Mouse (Mus musculus) limb, embryonic 11.5 days (tissue): ENCODE data around the gene Atg9b. TPM values are rescaled to one million over a fixed set of nuclear protein-coding genes. Genes with fewer than 3 reads are reported as not detected.
A peak's percentile ranks its signal among the peaks of the same experiment; 100 is the strongest.

Experiments used
- ATAC-seq: fragments of 200-750 bp; cut with Nextera tagmentation; 2 replicates; pipeline ENCODE4 v1.8.0; 2017; ENCODE audit warnings: low read depth; ENCODE audit not compliant: insufficient number of reproducible peaks, low FRiP score, low TSS enrichment
- DNase-seq: peaks from one replicate; pipeline ENCODE4 v3.0.0-alpha.2; 2015; ENCODE audit warnings: low spot score
- H3K27ac ChIP-seq: fragments of 300-500 bp; sonication (generic); replicated peaks from 2 replicates; pipeline ENCODE4 v1.5.1; 2014; ENCODE audit warnings: low read depth, mild to moderate bottlenecking, low read length
- H3K27me3 ChIP-seq: fragments of 300-500 bp; sonication (generic); 2 replicates; pipeline ENCODE4 v1.6.1; 2014; ENCODE audit warnings: mild to moderate bottlenecking, low read length, mixed read lengths; ENCODE audit not compliant: control insufficient read depth, insufficient read depth
- H3K36me3 ChIP-seq: fragments of 300-500 bp; sonication (generic); 2 replicates; pipeline ENCODE4 v1.6.1; 2014; ENCODE audit warnings: mild to moderate bottlenecking, low read length, moderate library complexity, mixed read lengths; ENCODE audit not compliant: control insufficient read depth, insufficient read depth
- H3K4me1 ChIP-seq: fragments of 300-500 bp; sonication (generic); 2 replicates; pipeline ENCODE4 v1.6.1; 2014; ENCODE audit warnings: low read length, mixed read lengths; ENCODE audit not compliant: control insufficient read depth, insufficient read depth
- H3K4me2 ChIP-seq: fragments of 300-500 bp; sonication (generic); 2 replicates; pipeline ENCODE4 v1.6.1; 2014; ENCODE audit warnings: low read depth, mild to moderate bottlenecking, moderate library complexity; ENCODE audit not compliant: severe bottlenecking
- H3K4me3 ChIP-seq: fragments of 300-500 bp; sonication (generic); 2 replicates; pipeline ENCODE4 v1.5.1; 2014; ENCODE audit warnings: low read depth, low read length
- H3K9ac ChIP-seq: fragments of 300-500 bp; sonication (generic); 2 replicates; pipeline ENCODE4 v1.6.1; 2014; ENCODE audit warnings: mild to moderate bottlenecking, low read length
- H3K9me3 ChIP-seq: fragments of 300-500 bp; sonication (generic); 2 replicates; pipeline ENCODE4 v1.6.1; 2016; ENCODE audit warnings: low read length; ENCODE audit not compliant: control insufficient read depth
- WGBS: fragments of 180-500 bp; shearing (Covaris S2); extraction: QIAGEN DNeasy Blood & Tissue Kit; methylation state at CpG from one replicate; pipeline ENCODE4 v1.1.7; 2014; 5-methylcytosine and 5-hydroxymethylcytosine counted together
- polyA plus RNA-seq: library from polyadenylated mRNA; unstranded; fragments of >200 nt; fragmentation: Nextera tagmentation; extraction: Ambion mirVana; gene quantifications from 2 replicates; pipeline ENCODE4 v1.2.1, GENCODE M21; 2014

Gene Atg9b
- polyA plus RNA-seq, 1 experiment from 2014 or later, result 0.35 TPM

DNA sequence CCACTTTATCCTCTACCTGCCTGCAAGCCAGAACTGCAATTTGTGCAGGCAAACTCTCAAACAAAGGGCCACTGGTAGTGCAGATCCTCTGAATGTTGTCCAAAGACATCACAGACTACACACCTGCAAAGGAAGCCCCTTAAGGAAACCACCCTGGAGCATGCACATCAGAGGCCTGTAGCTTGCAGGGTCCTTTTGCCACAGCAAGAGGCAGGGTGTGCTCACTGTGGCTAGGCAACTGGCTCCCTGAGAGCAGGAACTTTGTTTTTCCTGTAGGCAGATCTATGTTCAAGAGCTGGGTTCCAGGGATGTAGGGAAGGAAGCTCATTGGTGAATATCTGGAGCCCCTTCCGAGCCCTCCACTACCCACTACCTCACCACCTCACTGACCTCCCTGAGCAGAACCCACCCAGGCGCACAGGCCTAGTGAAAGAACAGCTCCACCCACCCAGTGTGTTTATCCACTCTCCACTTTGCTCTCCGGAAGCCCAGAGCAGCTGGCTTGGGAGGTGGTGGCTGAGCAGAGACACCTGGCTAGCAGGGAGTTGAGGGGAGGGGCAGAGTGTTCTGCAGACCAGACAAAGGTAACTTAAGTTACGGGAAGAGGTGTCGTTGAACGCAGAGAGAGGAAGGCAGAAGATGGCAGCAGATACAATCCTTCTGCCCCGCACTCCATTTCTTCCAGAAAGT lies 44.6 kb downstream of the Atg9b start:
- Histone ChIP-seq H3K4me3 (no peak overlapping the region), H3K27me3 (peaks cover 26% of the 10 kb centered on the region)
- 41% methylated on average over 7 of the region's 7 CpGs for WGBS

DNA sequence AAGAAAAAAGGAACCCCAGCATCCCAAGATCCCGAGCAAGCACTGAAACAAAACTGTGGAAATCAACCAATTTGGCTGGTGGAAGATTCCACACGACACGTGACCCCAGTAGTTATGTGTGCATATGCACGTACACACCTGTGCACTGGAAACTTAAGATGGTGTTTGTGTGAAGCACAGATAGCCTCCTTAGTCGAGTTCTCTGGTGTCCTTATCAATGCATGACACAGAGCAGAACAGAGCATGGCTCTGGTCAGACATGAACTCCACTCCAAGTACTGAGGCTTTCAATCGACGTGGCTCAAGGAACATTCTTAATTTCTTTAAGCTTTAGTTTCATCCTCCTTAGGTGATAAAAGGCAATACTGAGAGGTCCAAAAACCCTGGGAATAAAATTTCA lies 45.6 kb downstream of the Atg9b start:
- Histone ChIP-seq H3K4me2 (no peak overlapping the region), H3K9me3 (no peaks in the 10 kb centered on the region), H3K9ac (no peak overlapping the region), H3K36me3 (no peaks in the 10 kb centered on the region), H3K27ac (no peak overlapping the region), H3K4me3 (no peak overlapping the region), H3K4me1 (peaks cover 29% of the 10 kb centered on the region), H3K27me3 (peaks cover 26% of the 10 kb centered on the region)
- WGBS, result 84% methylated on average over 7 of the region's 7 CpGs
- no peak for DNase-seq
- ATAC-seq, result no peak

More for the DNA sequence above, 44.6 kb downstream of the Atg9b start:
- peak overlapping the region; percentile 92; the same call in 1 of the 2 replicates for H3K4me2 ChIP-seq
- no peaks in the 10 kb centered on the region for H3K36me3 ChIP-seq
- no peaks in the 10 kb centered on the region for H3K9me3 ChIP-seq
- DNase-seq (no peak), ATAC-seq (no peak)
- H3K27ac ChIP-seq, result no peak overlapping the region
- no peak overlapping the region for H3K9ac ChIP-seq
- H3K4me1 ChIP-seq, result peaks cover 29% of the 10 kb centered on the region

DNA sequence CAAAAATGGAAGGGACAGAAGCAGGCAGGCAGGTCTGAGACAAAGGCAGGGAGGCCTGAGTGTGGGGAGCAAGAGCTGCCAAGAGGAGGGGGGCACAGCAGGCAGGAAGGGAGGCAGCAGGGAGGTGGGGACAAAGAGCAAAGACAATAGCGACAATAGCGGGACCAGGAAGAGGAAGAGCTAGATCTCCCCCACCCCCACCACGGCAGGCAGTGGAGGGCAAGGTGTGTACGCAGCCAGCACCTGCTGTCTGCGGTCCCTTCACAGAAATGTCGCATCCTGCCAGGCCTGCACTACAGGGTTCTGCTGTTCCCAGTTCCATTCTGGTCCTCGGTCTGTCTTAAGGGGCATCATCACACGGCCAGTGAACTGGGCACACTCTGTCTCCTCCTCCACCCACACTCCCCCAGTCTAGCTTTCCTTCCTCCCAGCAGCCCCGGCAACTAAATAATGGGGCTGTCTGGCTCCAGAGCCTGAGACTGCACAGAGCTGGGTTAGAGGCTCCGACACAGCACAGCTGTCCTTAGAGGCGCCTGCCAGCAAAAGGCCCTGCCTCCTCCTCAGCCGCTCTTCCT lies 47.4 kb downstream of the Atg9b start:
- DNase-seq (no peak), ATAC-seq (no peak)

DNA sequence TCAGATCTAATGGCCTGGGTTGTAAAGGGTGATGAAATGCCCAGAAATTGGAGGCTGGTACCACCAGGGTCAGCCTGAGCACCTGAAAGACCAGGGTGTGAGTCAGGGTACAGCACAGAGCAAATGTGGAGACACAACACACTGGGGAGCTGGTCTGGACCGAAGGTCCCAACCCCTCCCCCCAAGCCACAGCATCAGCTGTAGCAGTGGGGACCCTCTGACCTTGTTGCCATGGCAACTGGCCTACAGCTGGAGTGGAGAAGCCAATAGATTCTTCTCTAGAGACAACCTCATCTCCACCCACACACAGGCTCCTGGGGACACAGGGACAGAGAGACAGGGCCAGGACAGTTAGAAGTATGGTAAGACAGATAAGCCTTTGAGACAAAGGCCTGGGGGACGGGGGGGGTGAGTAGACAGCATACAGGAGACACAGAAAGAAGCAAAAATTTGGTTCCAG lies 47.9 kb downstream of the Atg9b start:
- Histone ChIP-seq H3K9ac (no peak overlapping the region), H3K36me3 (no peaks in the 10 kb centered on the region)
- DNase-seq, result peak; percentile 63

More for the DNA sequence above, 47.4 kb downstream of the Atg9b start:
- H3K9ac ChIP-seq, result no peak overlapping the region
- 23% methylated on average over 10 of the region's 12 CpGs for WGBS
- H3K27ac ChIP-seq, result no peak overlapping the region
- peaks cover 22% of the 10 kb centered on the region for H3K4me1 ChIP-seq
- H3K9me3 ChIP-seq, result no peaks in the 10 kb centered on the region
- peaks cover 17% of the 10 kb centered on the region for H3K27me3 ChIP-seq
- no peaks in the 10 kb centered on the region for H3K36me3 ChIP-seq
- no peak overlapping the region for H3K4me3 ChIP-seq
- no peak overlapping the region for H3K4me2 ChIP-seq

DNA sequence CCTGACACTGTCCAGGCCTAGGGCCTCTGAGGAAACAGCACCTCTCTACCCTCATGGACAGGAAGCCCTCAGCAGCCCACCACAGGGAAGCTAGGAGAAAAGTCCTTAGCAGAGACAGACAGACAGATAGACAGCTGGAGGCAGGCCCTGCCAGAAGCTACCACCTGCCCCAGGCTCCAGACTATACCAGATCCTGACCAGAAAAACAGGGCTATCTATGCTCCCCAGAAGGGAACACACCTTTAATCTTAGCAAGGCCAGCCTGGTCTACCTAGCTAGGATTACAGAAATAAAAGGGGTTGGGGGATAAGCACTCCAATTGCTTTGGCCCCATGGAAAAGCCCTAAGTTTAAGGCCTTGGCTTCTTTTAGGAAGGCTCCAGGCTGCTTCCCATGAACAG lies 48.6 kb downstream of the Atg9b start:
- Histone ChIP-seq H3K4me1 (peaks cover 17% of the 10 kb centered on the region; the same call in 1 of the 2 replicates), H3K36me3 (no peaks in the 10 kb centered on the region), H3K27ac (no peak overlapping the region), H3K9ac (no peak overlapping the region; the same call in 1 of the 2 replicates), H3K4me3 (no peak overlapping the region), H3K9me3 (no peaks in the 10 kb centered on the region), H3K4me2 (no peak overlapping the region), H3K27me3 (peaks cover 5% of the 10 kb centered on the region)
- ATAC-seq (no peak), DNase-seq (no peak)

More for the DNA sequence above, 47.9 kb downstream of the Atg9b start:
- Histone ChIP-seq H3K4me2 (no peak overlapping the region), H3K27me3 (peaks cover 11% of the 10 kb centered on the region), H3K9me3 (no peaks in the 10 kb centered on the region), H3K4me1 (peaks cover 22% of the 10 kb centered on the region), H3K4me3 (no peak overlapping the region), H3K27ac (no peak overlapping the region)
- WGBS, result 20% methylated on average over 2 of the region's 2 CpGs
- no peak for ATAC-seq

DNA sequence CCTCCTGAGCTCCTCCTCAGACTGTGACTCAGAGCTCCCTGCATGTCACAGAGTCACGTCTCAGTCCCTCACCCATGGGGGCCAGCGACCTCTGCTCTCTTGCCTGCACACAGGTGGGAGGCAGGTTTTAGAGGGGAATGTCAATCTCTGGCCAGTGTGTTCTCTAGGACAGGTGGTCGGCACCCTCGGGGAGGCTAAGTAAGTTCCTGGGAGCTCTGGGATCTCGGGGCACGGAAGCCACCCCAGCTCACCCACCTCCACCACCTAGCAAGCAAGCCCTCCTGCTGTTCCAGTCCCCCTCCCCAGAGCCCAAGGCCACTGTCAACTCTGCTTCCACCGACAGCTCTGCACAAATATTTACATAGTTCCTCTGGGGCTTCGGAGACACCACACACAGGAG lies 49.0 kb downstream of the Atg9b start:
- Histone ChIP-seq H3K9me3 (no peaks in the 10 kb centered on the region), H3K4me2 (no peak overlapping the region), H3K36me3 (no peaks in the 10 kb centered on the region), H3K9ac (no peak overlapping the region), H3K27me3 (peaks cover 4% of the 10 kb centered on the region), H3K4me3 (no peak overlapping the region), H3K4me1 (peaks cover 14% of the 10 kb centered on the region; the same call in 1 of the 2 replicates), H3K27ac (no peak overlapping the region)
- no peak for DNase-seq
- no peak for ATAC-seq
- WGBS, result 49% methylated on average over 8 of the region's 8 CpGs

DNA sequence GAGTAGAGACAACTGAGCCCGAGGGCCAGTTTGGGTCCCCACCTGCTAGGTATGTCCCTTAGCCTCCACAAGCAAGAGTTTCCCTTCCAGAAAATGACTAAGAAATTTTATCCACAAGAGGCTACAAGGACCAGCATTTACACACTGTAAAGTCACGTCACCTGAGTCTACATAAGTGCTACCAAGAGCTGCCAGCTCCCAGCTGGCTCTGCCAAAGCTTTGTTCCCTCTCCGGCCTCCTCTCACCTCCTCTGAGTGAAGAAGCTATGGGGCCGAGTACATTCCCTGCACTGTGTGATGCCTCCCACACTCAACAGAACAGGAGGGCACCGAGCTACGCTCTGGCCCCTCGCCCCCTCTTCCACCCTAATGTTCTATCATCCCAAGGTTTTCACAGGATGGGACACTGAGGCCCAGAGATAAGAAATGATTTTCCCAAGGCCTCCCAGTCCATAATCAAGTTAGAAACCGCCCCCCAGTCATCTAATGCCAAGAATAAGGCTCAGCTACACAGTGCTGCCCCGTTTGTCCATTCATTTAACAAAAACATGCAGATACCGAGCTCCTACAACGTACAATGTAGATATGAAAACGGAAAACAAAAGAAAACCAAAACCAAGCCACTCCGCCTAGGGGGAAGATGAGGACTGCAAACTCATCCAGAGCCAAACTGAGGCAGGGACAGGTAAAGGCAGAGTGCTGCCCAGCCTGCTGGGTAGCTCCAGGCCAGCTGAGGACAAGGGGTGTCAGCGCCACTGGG lies 49.6 kb downstream of the Atg9b start:
- Histone ChIP-seq H3K36me3 (no peaks in the 10 kb centered on the region), H3K27ac (no peak overlapping the region), H3K9me3 (no peaks in the 10 kb centered on the region), H3K9ac (no peak overlapping the region), H3K4me1 (peaks cover 11% of the 10 kb centered on the region; the same call in 1 of the 2 replicates), H3K27me3 (peaks cover 3% of the 10 kb centered on the region; the same call in 1 of the 2 replicates), H3K4me2 (no peak overlapping the region), H3K4me3 (no peak overlapping the region)
- WGBS, result 81% methylated on average over 14 of the region's 14 CpGs
- ATAC-seq, result no peak
- DNase-seq, result no peak

DNA sequence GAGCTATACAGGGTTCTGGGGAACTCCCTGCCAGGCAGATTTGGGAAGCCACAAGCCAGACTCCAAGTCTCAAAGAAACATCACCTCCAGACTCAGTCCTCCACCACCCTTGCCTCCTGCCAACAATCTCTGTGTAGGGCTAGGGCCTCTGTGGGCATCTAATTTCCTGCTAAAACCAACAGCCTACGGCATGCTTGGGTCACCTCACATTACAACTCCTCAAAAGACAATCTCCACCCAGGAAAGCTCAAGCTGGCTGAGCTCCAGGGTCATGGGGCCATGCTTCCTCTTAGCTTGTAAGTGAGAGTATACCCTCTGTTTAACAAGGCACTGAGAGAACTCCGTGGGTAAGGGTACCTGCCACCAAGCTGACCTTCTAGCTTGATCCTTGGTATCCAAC lies 54.1 kb downstream of the Atg9b start:
- Histone ChIP-seq H3K4me1 (no peaks in the 10 kb centered on the region), H3K4me3 (no peak overlapping the region), H3K27ac (no peak overlapping the region), H3K36me3 (no peaks in the 10 kb centered on the region), H3K9ac (no peak overlapping the region), H3K9me3 (no peaks in the 10 kb centered on the region), H3K27me3 (no peaks in the 10 kb centered on the region), H3K4me2 (no peak overlapping the region)
- 80% methylated on average over 2 of the region's 2 CpGs for WGBS
- no peak for ATAC-seq
- DNase-seq, result no peak
